Mouse (Mus musculus) left cerebral cortex, adult 6 months (tissue): ENCODE measurements around the gene Gm21885. TPM values are rescaled to one million over a fixed set of nuclear protein-coding genes. Genes with fewer than 3 reads are reported as not detected.

Source experiments
- long read RNA-seq, 2 experiments: library from polyadenylated mRNA; unstranded; transcript quantifications; one replicate each; pipeline ENCODE4 v2.0.0; 2019 to 2020
- polyA plus RNA-seq: library from polyadenylated mRNA; unstranded; fragments of <200 nt; fragmentation: Nextera tagmentation; gene quantifications from 2 replicates; pipeline ENCODE4 v1.2.3, GENCODE M21; 2021

Gene Gm21885
- polyA plus RNA-seq = not detected in 2 replicates
- long read RNA-seq, experiment 1, partial matches to known transcripts = 0 of 1 reads
- long read RNA-seq, experiment 1, other reads (novel, unspliced or antisense) = 1 of 1 reads
- long read RNA-seq, experiment 2 = 0 reads

GRCm38 (mm10) chr11:94281199-94282181, at the start of gene Gm21885:
Gene Gm21885, plus strand, starts transcription at chr11:94281873.

GRCm38 (mm10) chr11:94245955-94246788, 35.5 kb upstream of the Gm21885 start, which contains the start of gene Wfikkn2:
Gene Wfikkn2, minus strand, starts transcription at chr11:94246005.

GRCm38 (mm10) chr11:94321931-94322400, 40.3 kb downstream of the Gm21885 start, which contains the start of gene Luc7l3:
Gene Luc7l3, minus strand, starts transcription at chr11:94321988.

GRCm38 (mm10) chr11:94327693-94328643, 46.3 kb downstream of the Gm21885 start, which contains the start of gene Ankrd40:
Gene Ankrd40, plus strand, starts transcription at chr11:94328001.

Other genes starting within 250 kb of the Gm21885 start
- 12.5 and 27.8 TPM in 2 replicates for gene Tob1, start 70.4 kb upstream of the Gm21885 start, polyA plus RNA-seq
- 0.30 and 0.40 TPM in 2 replicates for gene Wfikkn2, start 35.9 kb upstream of the Gm21885 start, polyA plus RNA-seq
- gene Luc7l3, start 40.1 kb downstream of the Gm21885 start, polyA plus RNA-seq = 25.9 and 26.5 TPM in 2 replicates
- 26.0 and 30.8 TPM in 2 replicates for gene Ankrd40, start 46.1 kb downstream of the Gm21885 start, polyA plus RNA-seq
- gene Abcc3, start 111.1 kb downstream of the Gm21885 start, polyA plus RNA-seq = 1.4 and 1.6 TPM in 2 replicates
- 6.8 and 7.1 TPM in 2 replicates for gene Cacna1g, start 192.3 kb downstream of the Gm21885 start, polyA plus RNA-seq
- 0.16 and 0.25 TPM in 2 replicates for gene Spata20, start 204.3 kb downstream of the Gm21885 start, polyA plus RNA-seq
- gene Epn3, start 218.1 kb downstream of the Gm21885 start, polyA plus RNA-seq = 0.50 and 0.56 TPM in 2 replicates
- 0.97 and 0.98 TPM in 2 replicates for gene Mycbpap, start 239.9 kb downstream of the Gm21885 start, polyA plus RNA-seq